Mouse (Mus musculus) neural tube, embryonic 15.5 days (tissue): Measurements from ENCODE around the gene Znfx1. TPM values are rescaled to one million over a fixed set of nuclear protein-coding genes. Genes with fewer than 3 reads are reported as not detected.

ENCODE experiments used
- ATAC-seq: fragments of 200-750 bp; cut with Nextera tagmentation; 2 replicates; pipeline ENCODE4 v1.8.0; 2017; ENCODE audit warnings: mild to moderate bottlenecking, moderate TSS enrichment, moderate library complexity; ENCODE audit not compliant: low FRiP score
- H3K27ac ChIP-seq: fragments of 300-500 bp; sonication (generic); replicated peaks from 2 replicates; pipeline ENCODE4 v1.5.1; 2015; ENCODE audit warnings: mild to moderate bottlenecking, inconsistent platforms
- H3K27me3 ChIP-seq: fragments of 300-500 bp; sonication (generic); replicated peaks from 2 replicates; pipeline ENCODE4 v1.6.1; 2015; ENCODE audit warnings: inconsistent platforms
- H3K36me3 ChIP-seq: fragments of 300-500 bp; sonication (generic); 2 replicates; pipeline ENCODE4 v1.6.1; 2015; ENCODE audit warnings: inconsistent platforms
- H3K4me1 ChIP-seq: fragments of 300-500 bp; sonication (generic); 2 replicates; pipeline ENCODE4 v1.6.1; 2015; ENCODE audit warnings: inconsistent platforms
- H3K4me2 ChIP-seq: fragments of 300-500 bp; sonication (generic); 2 replicates; pipeline ENCODE4 v1.6.1; 2015; ENCODE audit warnings: inconsistent platforms, mild to moderate bottlenecking, moderate library complexity
- H3K4me3 ChIP-seq: fragments of 300-500 bp; sonication (generic); replicated peaks from 2 replicates; pipeline ENCODE4 v1.5.1; 2015; ENCODE audit warnings: mild to moderate bottlenecking, inconsistent platforms
- H3K9ac ChIP-seq: fragments of 300-500 bp; sonication (generic); replicated peaks from 2 replicates; pipeline ENCODE4 v1.6.1; 2015; ENCODE audit warnings: mild to moderate bottlenecking, inconsistent platforms
- H3K9me3 ChIP-seq: fragments of 300-500 bp; sonication (generic); replicated peaks from 2 replicates; pipeline ENCODE4 v1.6.1; 2016; ENCODE audit warnings: inconsistent platforms
- WGBS: fragments of 180-500 bp; shearing (Covaris S2); methylation state at CpG from one replicate; pipeline ENCODE4 v1.1.7; 2015; ENCODE audit warnings: mixed read lengths; 5-methylcytosine and 5-hydroxymethylcytosine counted together
- polyA plus RNA-seq: library from polyadenylated mRNA; unstranded; fragments of >200 nt; fragmentation: Nextera tagmentation; extraction: Ambion mirVana; gene quantifications from 2 replicates; pipeline ENCODE4 v1.2.1, GENCODE M21; 2015

Gene Znfx1
- polyA plus RNA-seq, 1 experiment from 2014 or later = 8.8 TPM

DNA sequence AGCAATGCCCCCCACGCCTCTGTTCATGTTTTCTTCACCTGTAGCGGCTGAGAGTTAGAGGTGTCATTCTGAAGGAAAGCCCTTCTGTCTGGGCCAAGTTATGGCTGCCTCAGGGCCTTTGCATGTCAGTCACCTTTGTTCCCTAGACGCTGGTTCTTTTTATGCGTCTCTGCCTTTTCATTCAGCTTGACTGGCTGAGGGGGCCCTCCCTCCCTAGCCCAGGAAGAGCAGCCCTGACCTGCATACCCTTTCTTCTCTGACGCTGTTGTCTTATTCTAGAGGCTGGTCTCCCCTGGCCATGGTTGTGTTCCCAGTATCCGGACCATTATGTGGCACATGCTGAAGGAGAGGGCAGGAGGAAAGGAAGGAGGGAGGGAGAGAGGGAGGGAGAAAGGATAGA is 18.3 kb upstream of the Znfx1 start:
- WGBS = 57% methylated on average over 6 of the region's 6 CpGs

DNA sequence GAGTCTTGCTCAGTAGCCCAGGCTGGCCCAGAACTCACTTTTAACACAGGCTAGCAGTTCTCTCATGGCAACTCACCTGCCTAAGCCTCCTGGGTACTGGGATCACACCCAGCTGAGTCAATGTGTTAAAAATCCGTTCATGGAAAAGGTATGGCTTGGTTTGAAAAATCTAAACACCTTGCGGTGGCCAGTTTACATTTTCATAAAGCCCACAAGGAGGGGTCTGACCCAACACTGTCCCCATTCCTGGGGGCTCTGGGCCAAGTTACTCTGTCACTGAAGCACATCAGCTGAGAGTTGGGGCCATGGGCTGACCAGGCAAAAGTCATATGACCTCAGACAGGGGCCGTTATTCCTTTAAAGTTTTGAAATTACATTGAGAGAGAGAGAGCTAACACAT is 17.6 kb upstream of the Znfx1 start:
- Histone ChIP-seq H3K9ac (no peak overlapping the region), H3K27me3 (no peaks in the 10 kb centered on the region), H3K4me1 (peaks cover 18% of the 10 kb centered on the region), H3K9me3 (no peaks in the 10 kb centered on the region), H3K4me2 (no peak overlapping the region), H3K36me3 (no peaks in the 10 kb centered on the region), H3K4me3 (no peak overlapping the region), H3K27ac (no peak overlapping the region)
- no peak for ATAC-seq
- WGBS = 81% methylated on average over 3 of the region's 3 CpGs

More for the DNA sequence above, 18.3 kb upstream of the Znfx1 start:
- H3K27me3 ChIP-seq = no peaks in the 10 kb centered on the region
- peaks cover 18% of the 10 kb centered on the region for H3K4me1 ChIP-seq
- no peak overlapping the region for H3K9ac ChIP-seq
- H3K27ac ChIP-seq = no peak overlapping the region
- H3K36me3 ChIP-seq = no peaks in the 10 kb centered on the region
- no peak overlapping the region for H3K4me2 ChIP-seq
- no peak for ATAC-seq
- H3K4me3 ChIP-seq = no peak overlapping the region
- H3K9me3 ChIP-seq = no peaks in the 10 kb centered on the region

DNA sequence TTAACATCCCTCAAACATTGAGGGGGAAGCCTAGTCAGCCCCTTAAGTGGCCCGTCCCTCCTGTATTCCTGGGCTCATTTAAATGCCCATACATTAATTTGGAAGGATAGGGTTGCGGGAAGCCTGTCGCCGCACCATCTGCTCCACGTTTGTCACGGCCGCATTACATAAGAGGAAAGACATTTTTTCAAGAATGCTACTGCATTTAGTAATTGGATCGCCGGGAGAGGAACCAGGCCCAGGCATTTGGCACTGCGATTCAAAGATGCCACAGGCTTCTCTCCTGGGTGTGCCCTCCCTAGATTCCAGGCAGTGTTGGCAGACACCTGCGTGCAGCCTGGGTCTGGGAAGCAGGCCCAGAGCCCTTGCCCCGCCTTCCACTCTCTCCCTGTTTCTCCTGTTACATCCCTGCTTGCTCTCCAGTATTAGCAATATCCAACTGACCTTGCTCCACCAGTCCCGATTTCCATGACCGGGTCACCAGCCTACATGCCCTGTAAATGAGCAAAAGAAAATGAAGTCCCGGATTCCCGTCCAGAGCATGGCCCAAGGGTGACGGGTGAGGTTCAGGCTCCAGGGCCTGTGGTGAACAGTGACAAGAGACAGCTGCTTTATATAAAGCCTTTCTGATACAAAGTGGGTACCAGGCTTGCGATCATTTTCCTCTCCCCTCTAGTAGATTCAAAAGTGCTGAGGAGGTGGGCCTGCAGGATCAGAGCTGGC is 16.9 kb upstream of the Znfx1 start:
- no peaks in the 10 kb centered on the region for H3K36me3 ChIP-seq
- no peak overlapping the region for H3K9ac ChIP-seq
- no peak for ATAC-seq
- no peaks in the 10 kb centered on the region for H3K9me3 ChIP-seq
- peaks cover 18% of the 10 kb centered on the region for H3K4me1 ChIP-seq
- H3K27me3 ChIP-seq = no peaks in the 10 kb centered on the region
- H3K4me2 ChIP-seq = no peak overlapping the region
- 0 out of 2 replicates have a peak overlapping the region, but pooled peaks have one; percentile 14 for H3K27ac ChIP-seq
- no peak overlapping the region for H3K4me3 ChIP-seq
- 38% methylated on average over 18 of the region's 18 CpGs for WGBS

DNA sequence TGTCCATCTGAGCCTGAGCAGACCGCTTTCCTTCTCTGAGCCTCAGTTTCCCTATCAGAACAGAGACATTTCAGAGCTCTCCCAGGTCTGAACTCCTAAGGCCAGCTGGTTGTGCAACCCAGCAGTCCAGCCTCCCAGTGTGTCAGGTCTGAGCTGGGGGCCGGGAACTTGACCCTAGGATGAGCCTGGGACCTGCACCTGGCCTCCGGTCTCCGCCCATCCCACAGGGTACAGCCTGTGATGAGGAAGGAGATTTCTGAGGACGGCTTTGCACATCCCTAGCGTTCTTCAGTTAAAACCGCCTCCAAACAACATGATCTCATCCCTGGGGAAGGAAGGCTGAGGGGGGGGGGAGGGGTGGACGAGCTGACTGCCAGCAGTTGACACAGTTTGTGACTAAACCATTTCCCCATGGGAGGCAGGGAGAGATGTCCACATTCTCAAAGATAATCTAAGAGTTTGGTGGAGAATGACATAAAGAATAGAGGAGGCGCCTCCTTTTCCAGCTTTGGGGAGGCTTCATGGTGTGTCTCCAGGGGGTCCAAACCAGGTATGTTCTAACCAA is 16.2 kb upstream of the Znfx1 start:
- Histone ChIP-seq H3K9me3 (no peaks in the 10 kb centered on the region), H3K36me3 (no peaks in the 10 kb centered on the region), H3K9ac (no peak overlapping the region), H3K27me3 (no peaks in the 10 kb centered on the region), H3K4me2 (no peak overlapping the region), H3K27ac (0 out of 2 replicates have a peak overlapping the region, but pooled peaks have one; percentile 14), H3K4me3 (no peak overlapping the region), H3K4me1 (peaks cover 18% of the 10 kb centered on the region)
- ATAC-seq = no peak
- WGBS = 52% methylated on average over 9 of the region's 9 CpGs

DNA sequence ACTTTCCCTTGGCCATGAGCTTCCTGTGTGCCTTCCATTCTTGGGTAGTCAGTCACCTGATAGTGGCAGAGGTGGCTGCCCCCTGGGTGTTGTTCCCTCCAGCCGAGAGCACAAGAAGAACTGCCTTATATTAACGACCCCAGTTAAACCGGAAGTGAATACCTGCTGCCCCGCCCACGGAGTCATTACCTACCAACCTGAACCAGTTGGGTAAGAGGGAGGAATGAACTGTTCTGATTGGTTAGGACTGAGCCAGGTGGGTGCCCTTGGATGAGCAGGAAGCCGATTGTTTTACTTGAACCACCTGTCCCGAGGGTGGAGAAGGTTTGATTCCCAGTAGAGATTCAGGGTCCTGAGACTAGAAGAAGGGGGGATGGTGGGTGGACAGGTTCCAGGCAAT is 15.7 kb upstream of the Znfx1 start:
- Histone ChIP-seq H3K36me3 (no peaks in the 10 kb centered on the region), H3K27ac (no peak overlapping the region), H3K9ac (no peak overlapping the region), H3K4me1 (peaks cover 18% of the 10 kb centered on the region), H3K4me2 (no peak overlapping the region), H3K9me3 (no peaks in the 10 kb centered on the region), H3K4me3 (no peak overlapping the region), H3K27me3 (no peaks in the 10 kb centered on the region)
- no peak for ATAC-seq
- 34% methylated on average over 7 of the region's 7 CpGs for WGBS

DNA sequence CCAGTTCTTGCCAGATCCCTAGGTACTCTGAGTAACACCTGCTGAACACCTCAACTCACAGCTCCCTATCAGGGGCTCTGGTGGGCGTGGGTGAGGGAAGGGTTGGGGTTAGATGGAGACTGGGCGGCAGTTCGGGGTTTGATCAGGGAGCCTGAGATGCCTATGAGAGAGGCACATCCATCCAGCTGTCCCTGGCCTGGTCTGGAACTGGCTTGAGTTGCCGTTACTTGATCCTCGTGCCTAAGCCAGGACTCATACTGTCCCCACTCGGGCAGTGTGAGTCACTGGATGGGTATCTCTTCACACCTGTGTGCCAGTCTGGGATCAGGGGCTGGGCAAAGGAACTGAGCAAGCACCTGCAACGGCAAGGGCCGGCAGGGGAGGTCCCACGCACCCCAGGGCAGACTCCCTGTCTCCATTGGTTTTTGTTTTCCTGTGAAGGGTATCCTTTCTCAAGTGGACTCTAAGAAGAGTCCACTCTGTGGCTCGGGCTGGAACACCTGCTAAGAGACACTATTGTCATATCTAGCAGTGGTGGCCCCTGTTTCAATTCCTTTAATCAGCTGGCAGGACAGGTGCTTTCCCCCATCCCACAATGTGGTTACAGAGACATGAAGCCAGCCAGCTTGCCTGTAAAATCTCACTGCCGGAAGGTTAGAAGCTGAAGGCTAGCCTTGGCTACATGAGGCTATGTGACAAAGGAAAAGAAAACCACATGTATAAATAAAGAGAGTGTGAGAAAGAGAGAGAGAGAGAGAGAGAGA is 14.6 kb upstream of the Znfx1 start:
- no peak for ATAC-seq
- H3K4me3 ChIP-seq = no peak overlapping the region
- H3K9ac ChIP-seq = no peak overlapping the region
- no peak overlapping the region for H3K4me2 ChIP-seq
- no peaks in the 10 kb centered on the region for H3K9me3 ChIP-seq
- H3K27ac ChIP-seq = no peak overlapping the region
- H3K27me3 ChIP-seq = no peaks in the 10 kb centered on the region
- WGBS = 89% methylated on average over 11 of the region's 11 CpGs
- no peaks in the 10 kb centered on the region for H3K36me3 ChIP-seq
- peaks cover 20% of the 10 kb centered on the region for H3K4me1 ChIP-seq

DNA sequence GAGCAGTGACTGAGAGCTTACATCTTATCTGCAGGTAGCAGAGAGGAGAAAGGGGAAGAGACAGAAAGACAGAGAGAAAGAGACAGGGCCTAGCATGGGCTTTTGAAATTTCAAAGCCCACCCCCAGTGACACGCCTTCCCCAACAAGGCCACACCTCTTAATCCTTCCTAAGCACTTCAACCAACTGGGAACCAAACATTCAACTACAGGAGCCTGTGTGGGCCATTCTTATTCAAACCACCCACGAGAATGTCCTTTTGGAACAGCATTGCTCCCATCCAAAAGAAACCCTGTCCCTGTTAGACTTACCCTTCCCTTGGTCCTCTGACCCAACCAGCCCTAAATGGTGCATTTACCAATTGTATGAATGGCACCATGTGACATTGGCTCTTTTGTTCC is 13.9 kb upstream of the Znfx1 start:
- Histone ChIP-seq H3K9me3 (no peaks in the 10 kb centered on the region), H3K9ac (no peak overlapping the region), H3K4me1 (peaks cover 22% of the 10 kb centered on the region), H3K27ac (no peak overlapping the region), H3K27me3 (no peaks in the 10 kb centered on the region), H3K4me2 (no peak overlapping the region), H3K36me3 (no peaks in the 10 kb centered on the region), H3K4me3 (no peak overlapping the region)
- 87% methylated on average over 2 of the region's 2 CpGs for WGBS
- no peak for ATAC-seq

DNA sequence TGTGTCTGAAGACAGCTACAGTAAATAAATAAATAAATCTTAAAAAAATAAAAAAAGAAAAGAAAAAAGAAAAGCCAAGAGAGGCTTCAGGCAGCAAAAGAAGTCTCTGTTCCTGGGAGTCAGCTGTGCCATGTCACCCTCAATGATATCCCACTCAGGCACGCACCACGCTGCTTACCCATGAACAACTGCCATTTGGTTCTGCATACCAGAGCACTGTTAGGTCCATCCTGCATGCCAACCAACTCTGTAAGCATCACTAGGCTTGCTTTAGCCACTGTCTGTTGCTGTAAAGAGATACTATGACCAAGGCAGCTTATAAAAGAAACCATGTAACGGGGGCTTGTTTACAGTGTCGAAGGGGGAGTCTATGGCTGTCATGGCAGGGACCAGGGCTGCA is 13.5 kb upstream of the Znfx1 start:
- no peak overlapping the region for H3K27ac ChIP-seq
- 94% methylated on average over 4 of the region's 4 CpGs for WGBS
- H3K27me3 ChIP-seq = no peaks in the 10 kb centered on the region
- H3K9me3 ChIP-seq = no peaks in the 10 kb centered on the region
- ATAC-seq = no peak
- no peak overlapping the region for H3K4me3 ChIP-seq
- H3K4me2 ChIP-seq = no peak overlapping the region
- peaks cover 19% of the 10 kb centered on the region for H3K4me1 ChIP-seq
- H3K36me3 ChIP-seq = no peaks in the 10 kb centered on the region
- H3K9ac ChIP-seq = no peak overlapping the region

DNA sequence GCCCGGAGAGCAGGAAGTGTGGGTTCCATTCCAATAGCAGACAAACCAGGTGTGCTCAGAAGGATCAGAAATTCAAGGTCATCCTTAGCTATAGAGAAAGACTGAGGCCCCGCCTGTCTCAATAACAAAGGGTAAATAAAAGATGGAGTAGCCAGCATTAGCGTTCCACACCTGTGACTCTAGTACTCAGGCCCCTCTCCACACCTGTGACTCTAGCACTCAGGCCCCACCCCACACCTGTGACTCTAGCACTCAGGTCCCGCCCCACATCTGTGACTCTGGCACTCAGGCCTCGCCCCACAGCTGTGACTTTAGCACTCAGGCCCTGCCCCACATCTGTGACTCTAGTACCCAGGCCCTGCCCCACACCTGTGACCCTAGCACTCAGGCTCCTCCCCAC is 11.8 kb upstream of the Znfx1 start:
- ATAC-seq = no peak
- Histone ChIP-seq H3K4me1 (peaks cover 26% of the 10 kb centered on the region), H3K9ac (no peak overlapping the region), H3K4me3 (no peak overlapping the region), H3K4me2 (no peak overlapping the region), H3K9me3 (no peaks in the 10 kb centered on the region), H3K27ac (no peak overlapping the region), H3K27me3 (no peaks in the 10 kb centered on the region), H3K36me3 (no peaks in the 10 kb centered on the region)
- WGBS = 87% methylated on average over 5 of the region's 5 CpGs

DNA sequence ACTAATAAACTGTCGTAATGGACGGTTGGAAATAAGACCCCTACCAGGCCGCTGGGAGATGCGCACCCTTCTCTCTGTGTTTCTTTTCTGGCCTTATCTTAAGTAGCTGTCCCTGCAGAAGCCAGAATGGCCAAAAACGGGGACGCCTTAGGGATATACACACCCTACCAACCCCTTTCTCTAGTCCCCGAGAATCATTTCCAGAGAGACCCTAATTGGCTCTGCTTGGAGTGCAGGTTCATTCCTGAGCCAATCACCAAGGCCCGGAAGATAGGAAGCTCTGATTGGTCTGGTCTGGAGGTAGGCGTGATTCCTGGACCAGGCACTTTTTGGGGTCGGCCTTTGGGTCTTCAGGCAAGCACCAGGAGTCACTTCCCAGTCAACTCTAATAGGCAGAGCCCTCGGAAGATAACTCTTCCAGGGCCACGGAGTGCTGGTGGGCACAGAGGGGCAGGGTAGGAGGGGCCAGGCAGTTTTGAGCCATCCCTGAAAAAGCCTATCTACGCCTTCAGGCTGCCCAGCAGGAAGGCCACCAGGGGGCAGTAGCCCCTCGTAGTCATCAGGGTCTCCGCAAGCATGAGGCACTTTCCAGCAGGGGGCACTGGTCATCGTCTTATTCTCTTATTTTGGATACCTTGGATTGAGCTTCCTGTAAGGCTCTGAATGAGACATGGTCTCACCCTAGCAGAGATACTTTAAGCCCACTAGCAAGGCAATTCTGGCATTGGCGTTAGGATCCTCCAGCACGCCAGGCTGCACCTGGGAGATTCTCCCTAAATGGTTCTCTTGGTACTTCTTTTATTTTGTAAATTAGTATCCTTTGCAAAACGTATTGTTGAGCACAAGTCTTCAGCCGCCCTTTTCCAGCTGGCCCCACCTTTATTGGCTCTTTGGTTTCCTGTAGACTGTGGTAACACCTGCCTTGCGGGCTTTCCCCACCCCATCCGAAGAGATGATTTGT is 9.1 kb upstream of the Znfx1 start:
- H3K27me3 ChIP-seq = no peaks in the 10 kb centered on the region

DNA sequence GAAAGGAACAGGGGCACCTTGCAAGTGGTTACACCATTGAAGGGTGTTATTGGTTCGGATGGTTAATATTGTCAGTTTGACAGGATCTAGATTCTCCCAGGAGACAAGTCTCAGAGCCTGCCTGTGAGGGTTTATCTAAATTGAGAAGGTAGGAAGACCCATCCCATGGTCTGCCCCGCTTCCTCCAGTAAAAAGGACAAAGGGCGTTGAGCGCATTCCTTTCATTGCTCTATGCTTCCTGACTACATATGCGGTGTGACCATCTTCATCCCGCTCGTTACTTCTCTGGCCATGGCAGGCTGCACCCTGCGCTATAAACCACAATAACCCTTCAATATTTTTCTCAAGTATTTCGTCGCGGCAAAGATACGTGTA is 8.4 kb upstream of the Znfx1 start:
- peak; percentile 4; the same call in 1 of the 2 replicates for ATAC-seq
- H3K4me3 ChIP-seq = peak overlapping the region; percentile 55

More for the DNA sequence above, 9.1 kb upstream of the Znfx1 start:
- 8% methylated on average over 22 of the region's 22 CpGs for WGBS
- Histone ChIP-seq H3K9ac (peak overlapping the region; percentile 64), H3K36me3 (peaks cover 3% of the 10 kb centered on the region; the same call in 1 of the 2 replicates), H3K4me1 (peaks cover 16% of the 10 kb centered on the region), H3K9me3 (no peaks in the 10 kb centered on the region), H3K4me3 (peak overlapping the region; percentile 55), H3K4me2 (peak overlapping the region; percentile 81), H3K27ac (peak overlapping the region; percentile 89)
- peak; percentile 97 for ATAC-seq

More for the DNA sequence above, 8.4 kb upstream of the Znfx1 start:
- Histone ChIP-seq H3K36me3 (peaks cover 9% of the 10 kb centered on the region; the same call in 1 of the 2 replicates), H3K9me3 (no peaks in the 10 kb centered on the region), H3K4me2 (peak overlapping the region; percentile 81), H3K27ac (peak overlapping the region; percentile 89), H3K27me3 (no peaks in the 10 kb centered on the region), H3K9ac (peak overlapping the region; percentile 64), H3K4me1 (peaks cover 16% of the 10 kb centered on the region)
- WGBS = 23% methylated on average over 12 of the region's 12 CpGs
